Mouse (Mus musculus) granulocyte monocyte progenitor cell, adult 5-6 weeks (primary cell): Measurements from ENCODE around the gene BC048507. TPM values are rescaled to one million over a fixed set of nuclear protein-coding genes. Genes with fewer than 3 reads are reported as not detected.

ENCODE experiments used
- total RNA-seq, 2 experiments: library from RNA; stranded (forward) in 1 of 2; stranded (reverse) in 1 of 2; fragments of 200-712, 200-1000 nt in 1 of 2; fragments of >200 nt in 1 of 2; fragmentation: Nextera tagmentation in 1 of 2; gene quantifications; 2 replicates each; pipeline ENCODE4 v1.2.3; 2014 to 2017

Gene BC048507
- total RNA-seq, 2 experiments from 2014 or later, result not detected

Other genes starting within 250 kb of the BC048507 start
- 3.4 TPM in 1 of 2 replicates, not detected in the other for gene Gm49345, start 225.6 kb upstream of the BC048507 start, total RNA-seq (2014; fragmentation: Nextera tagmentation)
- gene Gm49345, start 225.6 kb upstream of the BC048507 start, total RNA-seq (2017), result not detected in 2 replicates
- 15.0 and 17.6 TPM in 2 replicates for gene Zfp729a, start 225.5 kb upstream of the BC048507 start, total RNA-seq (2014; fragmentation: Nextera tagmentation)
- 7.4 and 14.4 TPM in 2 replicates for gene Zfp729a, start 225.5 kb upstream of the BC048507 start, total RNA-seq (2017)
- gene Zfp738, start 176.3 kb upstream of the BC048507 start, total RNA-seq (2014; fragmentation: Nextera tagmentation), result 26.8 and 28.6 TPM in 2 replicates
- gene Zfp738, start 176.3 kb upstream of the BC048507 start, total RNA-seq (2017), result 6.9 and 27.3 TPM in 2 replicates
- 12.1 and 12.6 TPM in 2 replicates for gene Zfp65, start 134.2 kb upstream of the BC048507 start, total RNA-seq (2014; fragmentation: Nextera tagmentation)
- gene Zfp65, start 134.2 kb upstream of the BC048507 start, total RNA-seq (2017), result 12.1 and 18.0 TPM in 2 replicates
- 6.3 and 7.5 TPM in 2 replicates for gene Zfp85, start 108.1 kb upstream of the BC048507 start, total RNA-seq (2014; fragmentation: Nextera tagmentation)
- gene Zfp85, start 108.1 kb upstream of the BC048507 start, total RNA-seq (2017), result 7.3 and 7.8 TPM in 2 replicates
- gene Zfp493, start 83.6 kb upstream of the BC048507 start, total RNA-seq (2014; fragmentation: Nextera tagmentation), result 2.7 and 3.6 TPM in 2 replicates
- 3.0 and 3.9 TPM in 2 replicates for gene Zfp493, start 83.6 kb upstream of the BC048507 start, total RNA-seq (2017)
- gene Zfp273, start 49.6 kb upstream of the BC048507 start, total RNA-seq (2014; fragmentation: Nextera tagmentation), result 3.7 and 5.9 TPM in 2 replicates
- 6.0 and 7.0 TPM in 2 replicates for gene Zfp273, start 49.6 kb upstream of the BC048507 start, total RNA-seq (2017)
- 1.6 TPM in 1 of 2 replicates, not detected in the other for gene Gm10037, start 32.2 kb upstream of the BC048507 start, total RNA-seq (2014; fragmentation: Nextera tagmentation)
- 1.0 TPM in 1 of 2 replicates, not detected in the other for gene Gm10037, start 32.2 kb upstream of the BC048507 start, total RNA-seq (2017)